Mouse (Mus musculus): ENCODE results near the gene Prmt3. TPM values are rescaled to one million over a fixed set of nuclear protein-coding genes. Genes with fewer than 3 reads are reported as not detected.

The Prmt3 gene
- polyA plus RNA-seq, 1 experiment, result 1.6 TPM

DNA sequence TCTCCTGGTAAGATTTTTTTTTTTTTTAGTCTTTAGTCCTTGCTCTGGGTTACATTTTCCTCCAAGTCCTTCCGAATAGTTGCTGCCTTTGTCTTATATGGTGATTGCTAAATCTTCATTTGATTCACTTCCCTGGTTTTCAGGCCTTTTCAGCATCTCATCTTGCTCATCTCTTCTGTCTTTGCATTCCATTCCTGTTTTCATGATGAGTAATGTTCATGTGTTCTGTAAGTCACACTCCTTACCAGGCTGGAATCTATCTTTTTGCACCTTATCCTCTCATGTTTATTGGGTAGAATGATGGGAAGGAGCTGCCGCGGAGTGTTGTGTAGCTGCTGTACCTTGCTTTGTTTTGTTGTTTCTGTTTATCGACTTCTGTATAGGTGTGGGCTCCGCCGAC is 31.0 kb downstream of the Prmt3 start:
- Histone ChIP-seq H3K27me3 (ENCODE audit: control insufficient read depth) (no peaks in the 10 kb centered on the region), H3K36me3 (ENCODE audit: control insufficient read depth) (peaks cover 52% of the 10 kb centered on the region), H3K4me1 (ENCODE audit: control insufficient read depth) (peaks cover 23% of the 10 kb centered on the region), H3K4me3 (replicated peaks) (no peak overlapping the region), H3K9me3 (ENCODE audit: control insufficient read depth, low read length) (no peaks in the 10 kb centered on the region)
- TF ChIP-seq TAL1 (IDR thresholded peaks at IDR 0.05; ENCODE audit: low read length), result no peak

GRCm38 (mm10) chr7:49809562-49809961 is 31.4 kb downstream of the Prmt3 start:
- H3K4me1 ChIP-seq (ENCODE audit: control insufficient read depth), result peaks cover 20% of the 10 kb centered on the region
- no peaks in the 10 kb centered on the region for H3K27me3 ChIP-seq (ENCODE audit: control insufficient read depth)
- no peaks in the 10 kb centered on the region for H3K9me3 ChIP-seq (ENCODE audit: control insufficient read depth, low read length)
- no peak overlapping the region for H3K4me3 ChIP-seq (replicated peaks)
- no peak for TF ChIP-seq TAL1 (IDR thresholded peaks at IDR 0.05; ENCODE audit: low read length)
- no peak for TF ChIP-seq GATA1 (IDR thresholded peaks at IDR 0.05; ENCODE audit: low read length)
- peaks cover 52% of the 10 kb centered on the region for H3K36me3 ChIP-seq (ENCODE audit: control insufficient read depth)

GRCm38 (mm10) chr7:49811346-49811745 is 33.2 kb downstream of the Prmt3 start:
- no peak for TF ChIP-seq GATA1 (IDR thresholded peaks at IDR 0.05; ENCODE audit: low read length)
- TF ChIP-seq TAL1 (IDR thresholded peaks at IDR 0.05; ENCODE audit: low read length), result no peak
- Histone ChIP-seq H3K27me3 (ENCODE audit: control insufficient read depth) (no peaks in the 10 kb centered on the region), H3K9me3 (ENCODE audit: control insufficient read depth, low read length) (no peaks in the 10 kb centered on the region), H3K36me3 (ENCODE audit: control insufficient read depth) (peaks cover 50% of the 10 kb centered on the region), H3K4me1 (ENCODE audit: control insufficient read depth) (peaks cover 5% of the 10 kb centered on the region), H3K4me3 (replicated peaks) (no peak overlapping the region)

GRCm38 (mm10) chr7:49819393-49819792 is 41.2 kb downstream of the Prmt3 start:
- H3K4me3 ChIP-seq (replicated peaks), result no peak overlapping the region
- no peaks in the 10 kb centered on the region for H3K27me3 ChIP-seq (ENCODE audit: control insufficient read depth)
- peaks cover 43% of the 10 kb centered on the region for H3K36me3 ChIP-seq (ENCODE audit: control insufficient read depth)
- H3K4me1 ChIP-seq (ENCODE audit: control insufficient read depth), result no peaks in the 10 kb centered on the region
- TF ChIP-seq TAL1 (IDR thresholded peaks at IDR 0.05; ENCODE audit: low read length), result no peak
- no peak for TF ChIP-seq GATA1 (IDR thresholded peaks at IDR 0.05; ENCODE audit: low read length)
- H3K9me3 ChIP-seq (ENCODE audit: control insufficient read depth, low read length), result no peaks in the 10 kb centered on the region

- Histone ChIP-seq H3K27me3 (ENCODE audit: control insufficient read depth) (no peaks in the 10 kb centered on the region), H3K4me1 (ENCODE audit: control insufficient read depth) (no peaks in the 10 kb centered on the region), H3K4me3 (replicated peaks) (no peak overlapping the region), H3K9me3 (ENCODE audit: control insufficient read depth, low read length) (no peaks in the 10 kb centered on the region), H3K36me3 (ENCODE audit: control insufficient read depth) (peaks cover 43% of the 10 kb centered on the region)
- TF ChIP-seq TAL1 (IDR thresholded peaks at IDR 0.05; ENCODE audit: low read length) (no peak), GATA1 (IDR thresholded peaks at IDR 0.05; ENCODE audit: low read length) (no peak)
These were observed 43.2 kb downstream of the Prmt3 start for GRCm38 (mm10) chr7:49821370-49821769.

DNA sequence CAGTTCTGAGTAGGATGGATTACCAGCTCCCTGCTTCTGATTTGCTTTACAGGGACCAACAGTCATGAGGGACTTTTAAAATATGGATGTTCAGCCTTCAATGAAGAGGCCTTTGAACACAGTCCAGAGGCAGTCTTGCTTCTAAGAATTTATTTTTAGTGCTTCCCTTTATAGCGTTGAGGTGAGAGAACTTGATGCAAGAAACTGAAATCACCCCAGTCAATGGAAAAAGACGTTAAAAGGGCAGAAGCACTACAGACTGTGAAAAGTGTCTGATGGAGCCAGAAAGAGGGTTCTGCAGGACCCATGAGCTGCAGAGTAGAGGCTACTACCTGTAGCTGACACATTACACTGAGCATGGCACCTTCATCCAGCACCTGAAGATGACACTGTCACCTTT is 43.9 kb downstream of the Prmt3 start:
- Histone ChIP-seq H3K4me1 (ENCODE audit: control insufficient read depth) (no peaks in the 10 kb centered on the region), H3K36me3 (ENCODE audit: control insufficient read depth) (peaks cover 49% of the 10 kb centered on the region), H3K9me3 (ENCODE audit: control insufficient read depth, low read length) (no peaks in the 10 kb centered on the region), H3K27me3 (ENCODE audit: control insufficient read depth) (no peaks in the 10 kb centered on the region), H3K4me3 (replicated peaks) (no peak overlapping the region)
- TF ChIP-seq GATA1 (IDR thresholded peaks at IDR 0.05; ENCODE audit: low read length) (no peak), TAL1 (IDR thresholded peaks at IDR 0.05; ENCODE audit: low read length) (no peak)

DNA sequence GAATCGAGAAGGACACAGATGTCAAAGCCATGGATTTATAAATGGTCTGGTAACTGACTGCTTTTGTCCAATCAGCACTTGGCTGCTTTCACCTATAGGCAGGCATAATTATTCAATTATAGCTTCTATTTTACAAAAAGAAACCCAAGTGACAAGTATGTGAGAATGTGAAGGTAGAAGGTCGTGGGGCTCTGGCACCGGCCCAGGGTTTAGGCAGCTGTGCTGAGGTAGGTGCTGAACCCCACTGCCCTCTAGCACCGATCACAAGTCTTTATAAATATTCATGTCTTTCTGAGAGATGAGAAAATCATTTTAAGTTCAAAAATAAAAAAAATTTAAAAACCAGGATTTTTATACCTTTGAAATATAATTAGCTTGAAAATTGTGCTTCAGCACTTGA is 45.4 kb downstream of the Prmt3 start:
- H3K36me3 ChIP-seq (ENCODE audit: control insufficient read depth), result peaks cover 51% of the 10 kb centered on the region

DNA sequence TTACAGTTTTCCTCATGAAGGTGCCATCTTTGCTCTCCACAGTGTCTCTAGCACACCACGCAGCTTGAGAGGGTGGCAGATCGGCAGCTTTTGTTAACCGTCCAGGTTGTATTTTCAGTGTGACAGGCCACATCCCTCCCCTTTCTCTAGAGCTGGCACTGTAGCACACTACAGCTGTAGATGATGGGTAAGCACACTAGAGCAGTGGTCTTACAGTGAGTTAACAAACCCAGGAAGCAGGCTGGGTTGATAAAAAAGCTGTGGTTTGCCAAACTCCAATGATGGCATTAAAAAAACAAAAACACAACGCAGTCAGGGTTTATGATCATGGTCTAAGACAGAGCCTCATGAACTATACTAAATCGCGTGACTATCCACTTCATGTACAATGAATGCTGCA is 45.9 kb downstream of the Prmt3 start:
- Histone ChIP-seq H3K9me3 (ENCODE audit: control insufficient read depth, low read length) (no peaks in the 10 kb centered on the region), H3K36me3 (ENCODE audit: control insufficient read depth) (peaks cover 51% of the 10 kb centered on the region), H3K4me1 (ENCODE audit: control insufficient read depth) (no peaks in the 10 kb centered on the region), H3K27me3 (ENCODE audit: control insufficient read depth) (no peaks in the 10 kb centered on the region), H3K4me3 (replicated peaks) (no peak overlapping the region)
- TF ChIP-seq TAL1 (IDR thresholded peaks at IDR 0.05; ENCODE audit: low read length), result no peak
- TF ChIP-seq GATA1 (IDR thresholded peaks at IDR 0.05; ENCODE audit: low read length), result no peak

More for the DNA sequence above, 45.4 kb downstream of the Prmt3 start:
- no peaks in the 10 kb centered on the region for H3K4me1 ChIP-seq (ENCODE audit: control insufficient read depth)
- H3K27me3 ChIP-seq (ENCODE audit: control insufficient read depth), result no peaks in the 10 kb centered on the region
- TF ChIP-seq GATA1 (IDR thresholded peaks at IDR 0.05; ENCODE audit: low read length), result no peak
- no peak for TF ChIP-seq TAL1 (IDR thresholded peaks at IDR 0.05; ENCODE audit: low read length)
- no peaks in the 10 kb centered on the region for H3K9me3 ChIP-seq (ENCODE audit: control insufficient read depth, low read length)
- no peak overlapping the region for H3K4me3 ChIP-seq (replicated peaks)

GRCm38 (mm10) chr7:49824581-49824980 is 46.4 kb downstream of the Prmt3 start:
- H3K4me3 ChIP-seq (replicated peaks), result no peak overlapping the region
- peaks cover 55% of the 10 kb centered on the region for H3K36me3 ChIP-seq (ENCODE audit: control insufficient read depth)
- no peaks in the 10 kb centered on the region for H3K4me1 ChIP-seq (ENCODE audit: control insufficient read depth)
- H3K27me3 ChIP-seq (ENCODE audit: control insufficient read depth), result no peaks in the 10 kb centered on the region
- no peak for TF ChIP-seq GATA1 (IDR thresholded peaks at IDR 0.05; ENCODE audit: low read length)
- no peak for TF ChIP-seq TAL1 (IDR thresholded peaks at IDR 0.05; ENCODE audit: low read length)
- no peaks in the 10 kb centered on the region for H3K9me3 ChIP-seq (ENCODE audit: control insufficient read depth, low read length)

GRCm38 (mm10) chr7:49825492-49825891 is 47.3 kb downstream of the Prmt3 start:
- peaks cover 60% of the 10 kb centered on the region for H3K36me3 ChIP-seq (ENCODE audit: control insufficient read depth)
- no peaks in the 10 kb centered on the region for H3K27me3 ChIP-seq (ENCODE audit: control insufficient read depth)
- TF ChIP-seq TAL1 (IDR thresholded peaks at IDR 0.05; ENCODE audit: low read length) (no peak), GATA1 (IDR thresholded peaks at IDR 0.05; ENCODE audit: low read length) (no peak)
- no peaks in the 10 kb centered on the region for H3K9me3 ChIP-seq (ENCODE audit: control insufficient read depth, low read length)
- H3K4me1 ChIP-seq (ENCODE audit: control insufficient read depth), result no peaks in the 10 kb centered on the region
- H3K4me3 ChIP-seq (replicated peaks), result no peak overlapping the region
